Mouse (Mus musculus) heart, postnatal 36 days (tissue): Measurements from ENCODE around the gene Rab21. TPM values are rescaled to one million over a fixed set of nuclear protein-coding genes. Genes with fewer than 3 reads are reported as not detected.
A peak's percentile ranks its signal among the peaks of the same experiment; 100 is the strongest.
"Not testable (repeated sequence)": the region's sequence is repeated elsewhere in the genome, so short reads cannot be mapped to it uniquely, and the experiment has no call there.

Experiments
- DNase-seq, 2 experiments: peaks; one replicate each; pipeline ENCODE4 v3.0.0; 2021 to 2022
- intact Hi-C: fragments of 180-260 bp; cut with DNase I; formaldehyde crosslinking; loops from one replicate; pipeline ENCODE4 v1.15.1; 2025
- total RNA-seq, 2 experiments: library from RNA; stranded (reverse); gene quantifications; 2 replicates each; pipeline ENCODE4 v1.2.3; 2021

The Rab21 gene
- total RNA-seq, 2 experiments from 2014 or later = 74.1 to 80.5 TPM

GRCm38 (mm10) chr10:115329010-115329530 lies 13.7 kb upstream of the Rab21 start:
- intact Hi-C loops = no loop called here
- DNase-seq = no peak

GRCm38 (mm10) chr10:115328514-115328913 lies 13.1 kb upstream of the Rab21 start:
- DNase-seq = peak; percentile 57 to 68
- intact Hi-C loops = no loop called here

- intact Hi-C loops = loop anchor here (2.0 kb wide), 3 partner anchors 38 to 294 kb away; partner anchors contain the start of genes Thap2 and Zfc3h1
- DNase-seq = peak; percentile 76 to 80
Measured at GRCm38 (mm10) chr10:115323295-115323694, 7.9 kb upstream of the Rab21 start.

DNA sequence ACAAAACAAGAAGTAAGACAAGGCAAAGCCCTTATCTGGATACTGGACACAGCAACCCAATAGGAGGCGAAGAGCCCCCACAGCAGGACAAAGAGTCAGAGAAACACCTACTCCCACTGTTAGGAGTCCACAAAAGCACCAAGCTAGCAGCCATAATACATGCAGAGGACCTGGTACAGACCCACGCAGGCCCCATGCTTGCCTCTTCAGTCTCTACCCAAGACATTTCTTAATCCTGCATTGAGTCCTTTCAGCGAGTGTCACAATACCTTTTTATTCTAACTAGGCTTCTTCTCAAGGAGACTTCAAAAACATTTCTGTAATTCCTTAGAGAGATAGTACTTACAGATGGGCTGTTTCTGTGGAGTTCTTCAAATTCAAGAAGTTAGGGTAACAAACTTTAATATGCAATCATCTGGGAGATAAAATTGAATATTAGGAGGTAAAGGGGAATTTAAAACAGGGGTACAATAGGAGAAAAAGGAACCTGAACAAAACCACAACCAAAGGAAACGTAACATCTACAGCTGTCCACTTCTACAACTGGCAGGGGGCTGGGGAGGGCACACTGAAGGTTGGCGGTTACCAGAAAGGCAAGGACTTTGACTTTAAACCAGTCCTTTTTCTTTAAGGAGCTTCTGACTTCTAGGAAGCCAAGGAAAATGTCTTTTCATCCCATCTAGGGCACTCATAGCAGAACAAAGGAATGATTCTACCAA lies 6.1 kb upstream of the Rab21 start:
- intact Hi-C loops = loop anchor here (2.0 kb wide), 3 partner anchors 39 to 295 kb away; partner anchors contain the start of genes Thap2 and Zfc3h1
- DNase-seq = no peak

DNA sequence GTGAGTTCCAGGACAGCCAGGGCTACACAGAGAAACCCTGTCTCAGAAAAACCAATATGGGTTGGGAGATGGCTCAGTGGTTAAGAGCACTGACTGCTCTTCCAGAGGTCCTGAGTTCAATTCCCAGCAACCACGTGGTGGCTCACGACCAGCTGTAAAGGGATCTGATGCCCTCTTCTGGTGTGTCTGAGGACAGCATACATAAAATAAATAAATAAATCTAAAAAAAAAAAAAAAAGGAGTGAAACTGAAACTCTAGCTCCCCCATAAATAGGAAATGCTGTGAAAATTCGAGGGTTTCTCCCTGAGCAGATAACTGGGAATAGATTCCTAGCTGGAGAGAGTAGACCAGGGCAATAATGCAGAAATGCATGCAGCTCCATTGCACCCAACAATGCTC lies 3.0 kb upstream of the Rab21 start:
- DNase-seq, intact Hi-C loops: not testable (repeated sequence)

- intact Hi-C loops = no loop called here
- no peak for DNase-seq
Measured at GRCm38 (mm10) chr10:115316313-115316712, 919 bp upstream of the Rab21 start.

- intact Hi-C loops = loop anchor here (2.0 to 5.0 kb wide), 2 partner anchors 63 to 70 kb away; partner anchors contain the start of genes Tbc1d15, Thap2 and Zfc3h1
- DNase-seq = no peak
Measured at GRCm38 (mm10) chr10:115314582-115315452, 577 bp downstream of the Rab21 start.

- no peak for DNase-seq
- intact Hi-C loops = loop anchor here (2.0 to 5.0 kb wide), 2 partner anchors 62 to 71 kb away; partner anchors contain the start of genes Tbc1d15, Thap2 and Zfc3h1
Measured at GRCm38 (mm10) chr10:115314287-115314581, 1.2 kb downstream of the Rab21 start.

- intact Hi-C loops = loop anchor here (2.0 to 5.0 kb wide), 2 partner anchors 61 to 71 kb away; partner anchors contain the start of genes Tbc1d15, Thap2 and Zfc3h1
- DNase-seq = no peak
Measured at GRCm38 (mm10) chr10:115313641-115314286, 1.6 kb downstream of the Rab21 start.

- intact Hi-C loops = loop anchor here (5.0 kb wide), 1 partner anchor 60 kb away; the partner anchor contains the start of gene Tbc1d15
- peak in 1 of 2 experiments; percentile 32 for DNase-seq
Measured at GRCm38 (mm10) chr10:115312732-115313131, 2.7 kb downstream of the Rab21 start.

DNA sequence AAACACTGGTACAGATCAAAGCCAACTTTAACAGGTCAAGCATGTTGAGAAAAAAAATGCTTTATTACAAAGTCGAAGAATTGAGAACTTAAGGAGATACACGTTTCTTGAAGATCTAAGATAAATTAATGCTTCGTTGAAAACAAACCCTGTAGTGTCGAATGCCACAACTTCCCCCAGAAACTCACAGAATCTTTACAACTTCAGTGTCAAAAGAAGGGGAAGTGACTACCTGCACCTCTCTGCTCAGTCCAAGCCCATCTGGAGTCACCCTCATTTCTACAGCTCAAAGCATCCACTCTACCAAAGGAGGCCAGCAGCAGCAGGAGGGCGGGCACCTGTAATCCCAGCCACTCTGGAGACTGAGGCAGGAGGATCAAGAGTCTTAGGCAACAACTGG lies 3.2 kb downstream of the Rab21 start:
- intact Hi-C loops = loop anchor here (5.0 kb wide), 1 partner anchor 60 kb away; the partner anchor contains the start of gene Tbc1d15
- no peak for DNase-seq

GRCm38 (mm10) chr10:115311263-115311965 lies 4.0 kb downstream of the Rab21 start:
- DNase-seq = no peak
- intact Hi-C loops = loop anchor here (5.0 kb wide), 1 partner anchor 59 kb away; the partner anchor contains the start of gene Tbc1d15

GRCm38 (mm10) chr10:115309191-115309590 lies 6.2 kb downstream of the Rab21 start:
- intact Hi-C loops = no loop called here
- no peak for DNase-seq

- DNase-seq = no peak
- intact Hi-C loops = no loop called here
Measured at GRCm38 (mm10) chr10:115307331-115307875, 8.0 kb downstream of the Rab21 start.

DNA sequence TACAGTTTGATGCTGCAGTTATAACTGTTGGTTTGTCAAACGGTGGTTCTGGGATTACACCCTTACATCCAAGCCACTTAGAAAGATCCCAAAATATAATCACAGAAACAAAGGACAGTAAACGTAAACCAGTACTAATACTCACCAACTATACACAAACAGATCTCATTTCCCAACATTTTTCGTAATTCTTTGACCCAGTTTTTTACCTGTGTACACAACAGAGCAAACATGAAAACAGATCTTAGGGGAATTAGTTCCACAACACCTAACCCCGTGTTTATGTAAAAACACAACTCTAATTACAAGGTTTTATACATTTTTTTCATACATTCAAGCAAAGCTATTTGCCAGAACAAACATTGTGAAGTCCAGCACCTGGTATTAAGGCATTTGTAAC lies 16.7 kb downstream of the Rab21 start:
- DNase-seq = no peak
- intact Hi-C loops = no loop called here

GRCm38 (mm10) chr10:115297582-115297981 lies 17.8 kb downstream of the Rab21 start:
- intact Hi-C loops = no loop called here
- no peak for DNase-seq

- intact Hi-C loops = no loop called here
- DNase-seq = no peak
Measured at GRCm38 (mm10) chr10:115296401-115296935, 18.9 kb downstream of the Rab21 start.

GRCm38 (mm10) chr10:115295162-115295561 lies 20.2 kb downstream of the Rab21 start:
- DNase-seq = no peak
- intact Hi-C loops = no loop called here

DNA sequence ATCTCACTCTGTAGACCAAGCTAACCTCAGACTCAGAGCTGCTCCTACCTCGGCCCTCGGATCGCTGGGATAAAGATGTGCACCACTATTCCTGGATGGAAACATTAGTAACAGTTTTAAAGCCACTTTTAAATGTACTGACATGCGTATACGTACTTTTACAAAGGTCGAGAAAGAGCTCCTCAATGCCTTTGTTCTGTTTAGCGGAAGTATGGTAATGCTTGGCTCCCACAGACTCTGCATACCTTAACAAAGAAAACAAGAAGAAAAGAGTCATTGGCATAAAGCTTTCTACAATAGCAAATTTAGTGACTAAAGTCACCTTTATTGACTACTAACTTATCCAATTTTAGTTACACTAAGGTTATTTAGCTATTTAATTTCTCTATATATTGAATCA lies 20.7 kb downstream of the Rab21 start:
- no peak for DNase-seq
- intact Hi-C loops = no loop called here
